ENCODE assay signal across 22 mouse cellular contexts in genomic region chr7:132438060-132438459, GRCm38 (mm10).
A peak's percentile ranks its signal among the peaks of the same experiment; 100 is the strongest.
DNase-seq lines count a peak whose midpoint lies in the region; ATAC-seq and TF ChIP-seq lines count a peak whose summit lies in the region.
"Had no signal": no experiment of that assay in that cellular context is flagged by ENCODE, and none has a peak within 500 bp of the region (broad histone marks: within the 10 kb centered on the region; RNA-seq: fewer than 3 reads in every experiment).

No protein-coding gene starts in this region.

- no peak for DNase-seq in hindbrain, embryonic 10.5 days (ENCODE audit: low spot score)
- peak; percentile 9 for DNase-seq in spleen, adult 2 months (ENCODE audit: low read depth in 1 of 2, low spot score in 2 of 2)
- no peak for DNase-seq in spleen, postnatal 14 days (ENCODE audit: low spot score in 2 of 2)
- DNase-seq in embryonic facial prominence, embryonic 10.5 days (ENCODE audit: low spot score): no peak
- no peak for DNase-seq in frontal cortex, postnatal 10 days (ENCODE audit: low spot score in 2 of 2)
- no peak for DNase-seq in cerebellum, postnatal 14 days
- DNase-seq: adrenal gland, postnatal 25 days; cerebellum, adult 9-10 months; gastrocnemius, postnatal 10 days; heart, adult 11 months; kidney, adult 11 months; kidney, postnatal 36 days; liver, embryonic 13.5 days; lung, embryonic 14.5 days; midbrain, embryonic 14.5 days; thymus, postnatal 14 days had no signal

- H3K27ac ChIP-seq in hindbrain, embryonic 10.5 days: peak overlapping the region; percentile 72
- no peak overlapping the region for H3K27ac ChIP-seq in hindbrain, embryonic 12.5 days
- no peak overlapping the region for H3K27ac ChIP-seq in spleen, adult 2 months (ENCODE audit: insufficient read depth, low read length)
- 0 out of 2 replicates have a peak overlapping the region, but pooled peaks have one; percentile 6 for H3K27ac ChIP-seq in embryonic facial prominence, embryonic 10.5 days (replicated peaks)
- H3K27ac ChIP-seq: forebrain, embryonic 12.5 days; limb, embryonic 13.5 days; liver, embryonic 13.5 days; neural tube, embryonic 12.5 days had no signal

- no peaks in the 10 kb centered on the region for H3K9me3 ChIP-seq in hindbrain, embryonic 10.5 days
- no peaks in the 10 kb centered on the region for H3K9me3 ChIP-seq in hindbrain, embryonic 12.5 days (replicated peaks)
- H3K9me3 ChIP-seq in embryonic facial prominence, embryonic 10.5 days: no peaks in the 10 kb centered on the region
- H3K9me3 ChIP-seq: forebrain, embryonic 12.5 days; limb, embryonic 13.5 days; liver, embryonic 13.5 days; neural tube, embryonic 12.5 days had no signal

- whole genome bisulfite sequencing in hindbrain, embryonic 10.5 days: 61% methylated on average over 6 of the region's 6 CpGs
- 47% methylated on average over 6 of the region's 6 CpGs for WGBS in hindbrain, embryonic 12.5 days
- 46% methylated on average over 6 of the region's 6 CpGs for WGBS in spleen, adult 2 months
- 73% methylated on average over 6 of the region's 6 CpGs for WGBS in embryonic facial prominence, embryonic 10.5 days

- peaks cover 18% of the 10 kb centered on the region for H3K4me1 ChIP-seq in hindbrain, embryonic 10.5 days (replicated peaks)
- peaks cover 3% of the 10 kb centered on the region; the same call in 1 of the 2 replicates for H3K4me1 ChIP-seq in hindbrain, embryonic 12.5 days
- H3K4me1 ChIP-seq in spleen, adult 2 months (ENCODE audit: control insufficient read depth, insufficient read depth, insufficient read length): peaks cover 9% of the 10 kb centered on the region; the same call in 1 of the 2 replicates
- peaks cover 18% of the 10 kb centered on the region for H3K4me1 ChIP-seq in embryonic facial prominence, embryonic 10.5 days
- H3K4me1 ChIP-seq: liver, embryonic 13.5 days; megakaryocyte, embryonic 14.5 days; neural tube, embryonic 12.5 days had no signal

- no peak overlapping the region for H3K9ac ChIP-seq in hindbrain, embryonic 12.5 days
- H3K9ac ChIP-seq: forebrain, embryonic 12.5 days; limb, embryonic 13.5 days; liver, embryonic 13.5 days; lung, embryonic 14.5 days; neural tube, embryonic 12.5 days had no signal

- H3K4me3 ChIP-seq in hindbrain, embryonic 10.5 days: no peak overlapping the region
- H3K4me3 ChIP-seq in hindbrain, embryonic 12.5 days: no peak overlapping the region
- H3K4me3 ChIP-seq in spleen, adult 2 months (ENCODE audit: extremely low read depth, insufficient read depth, insufficient read length): no peak overlapping the region
- H3K4me3 ChIP-seq in embryonic facial prominence, embryonic 10.5 days: no peak overlapping the region
- H3K4me3 ChIP-seq: forebrain, embryonic 12.5 days; limb, embryonic 13.5 days; liver, embryonic 13.5 days; megakaryocyte, embryonic 14.5 days; neural tube, embryonic 12.5 days had no signal

- H3K27me3 ChIP-seq in hindbrain, embryonic 10.5 days (ENCODE audit: insufficient read depth, poor library complexity, severe bottlenecking): no peaks in the 10 kb centered on the region
- H3K27me3 ChIP-seq in hindbrain, embryonic 12.5 days: no peaks in the 10 kb centered on the region
- no peaks in the 10 kb centered on the region for H3K27me3 ChIP-seq in spleen, adult 2 months (ENCODE audit: control insufficient read depth, insufficient read depth, low read length)
- H3K27me3 ChIP-seq in embryonic facial prominence, embryonic 10.5 days (replicated peaks; ENCODE audit: low read depth, poor library complexity, severe bottlenecking): peaks cover 7% of the 10 kb centered on the region; the same call in 1 of the 2 replicates
- H3K27me3 ChIP-seq: forebrain, embryonic 12.5 days; limb, embryonic 13.5 days; neural tube, embryonic 12.5 days had no signal

- no peak overlapping the region for H3K4me2 ChIP-seq in hindbrain, embryonic 12.5 days (replicated peaks)
- H3K4me2 ChIP-seq: forebrain, embryonic 12.5 days; heart, embryonic 11.5 days; limb, embryonic 13.5 days; liver, embryonic 13.5 days; lung, embryonic 14.5 days; neural tube, embryonic 12.5 days had no signal

- no peak for ATAC-seq in hindbrain, embryonic 12.5 days (ENCODE audit: low FRiP score)

- TF ChIP-seq CTCF in spleen, adult 2 months (IDR thresholded peaks at IDR 0.05; ENCODE audit: extremely low read depth, insufficient read depth, insufficient read length, insufficient replicate concordance): no peak

- no peaks in the 10 kb centered on the region for H3K36me3 ChIP-seq in hindbrain, embryonic 10.5 days
- H3K36me3 ChIP-seq in hindbrain, embryonic 12.5 days: no peaks in the 10 kb centered on the region
- H3K36me3 ChIP-seq in spleen, adult 2 months (ENCODE audit: control insufficient read depth, insufficient read depth, low read length): no peaks in the 10 kb centered on the region
- no peaks in the 10 kb centered on the region for H3K36me3 ChIP-seq in embryonic facial prominence, embryonic 10.5 days (replicated peaks)
- H3K36me3 ChIP-seq: forebrain, embryonic 12.5 days; limb, embryonic 13.5 days; liver, embryonic 13.5 days; neural tube, embryonic 12.5 days had no signal

- no peak for TF ChIP-seq POLR2A in spleen, adult 2 months (IDR thresholded peaks at IDR 0.05; ENCODE audit: low read depth, low read length)

Comparison
In these comparisons a context has a peak if more than half of its experiments do, and no peak if none do; other contexts are left out.
1. DNase-seq: peak in spleen, adult 2 months (2 of 2); none in hindbrain, embryonic 10.5 days (single experiment), spleen, postnatal 14 days (0 of 2), embryonic facial prominence, embryonic 10.5 days (single experiment), frontal cortex, postnatal 10 days (0 of 2) and cerebellum, postnatal 14 days (0 of 2).
2. H3K27ac ChIP-seq: peak in hindbrain, embryonic 10.5 days (single experiment) and embryonic facial prominence, embryonic 10.5 days (single experiment); none in hindbrain, embryonic 12.5 days (single experiment) and spleen, adult 2 months (single experiment).